Mouse (Mus musculus) neural tube, embryonic 11.5 days (tissue): Measurements from ENCODE around the gene Sphk2. TPM values are rescaled to one million over a fixed set of nuclear protein-coding genes. Genes with fewer than 3 reads are reported as not detected.

Experiments
- ATAC-seq: fragments of 200-750 bp; cut with Nextera tagmentation; 2 replicates; pipeline ENCODE4 v1.8.0; 2017; ENCODE audit warnings: moderate number of reproducible peaks, mild to moderate bottlenecking, moderate TSS enrichment, moderate library complexity; ENCODE audit not compliant: insufficient read depth, low FRiP score, low TSS enrichment
- DNase-seq: peaks from one replicate; pipeline ENCODE4 v3.0.0-alpha.2; 2015; ENCODE audit warnings: low spot score
- H3K27ac ChIP-seq: fragments of 300-500 bp; sonication (generic); 2 replicates; pipeline ENCODE4 v1.5.1; 2014; ENCODE audit warnings: low read depth, mild to moderate bottlenecking, low read length
- H3K27me3 ChIP-seq: fragments of 300-500 bp; sonication (generic); 2 replicates; pipeline ENCODE4 v1.6.1; 2014; ENCODE audit warnings: mild to moderate bottlenecking, low read length, mixed read lengths; ENCODE audit not compliant: control insufficient read depth, insufficient read depth
- H3K36me3 ChIP-seq: fragments of 300-500 bp; sonication (generic); 2 replicates; pipeline ENCODE4 v1.6.1; 2014; ENCODE audit warnings: mild to moderate bottlenecking, low read length, moderate library complexity, mixed read lengths; ENCODE audit not compliant: control insufficient read depth, insufficient read depth
- H3K4me1 ChIP-seq: fragments of 300-500 bp; sonication (generic); 2 replicates; pipeline ENCODE4 v1.6.1; 2014; ENCODE audit warnings: low read length, mixed read lengths; ENCODE audit not compliant: control insufficient read depth, insufficient read depth
- H3K4me2 ChIP-seq: fragments of 300-500 bp; sonication (generic); 2 replicates; pipeline ENCODE4 v1.6.1; 2014; ENCODE audit warnings: low read depth, mild to moderate bottlenecking, moderate library complexity
- H3K4me3 ChIP-seq: fragments of 300-500 bp; sonication (generic); 2 replicates; pipeline ENCODE4 v1.5.1; 2014; ENCODE audit warnings: low read depth, low read length
- H3K9ac ChIP-seq: fragments of 300-500 bp; sonication (generic); 2 replicates; pipeline ENCODE4 v1.6.1; 2014; ENCODE audit warnings: mild to moderate bottlenecking, low read length
- H3K9me3 ChIP-seq: fragments of 300-500 bp; sonication (generic); 2 replicates; pipeline ENCODE4 v1.6.1; 2016; ENCODE audit warnings: low read length; ENCODE audit not compliant: control insufficient read depth
- WGBS: fragments of 180-500 bp; shearing (Covaris S2); extraction: QIAGEN DNeasy Blood & Tissue Kit; methylation state at CpG from one replicate; pipeline ENCODE4 v1.1.7; 2014; 5-methylcytosine and 5-hydroxymethylcytosine counted together
- polyA plus RNA-seq: library from polyadenylated mRNA; unstranded; fragments of >200 nt; fragmentation: Nextera tagmentation; extraction: Ambion mirVana; gene quantifications from 2 replicates; pipeline ENCODE4 v1.2.1, GENCODE M21; 2014

Sphk2 gene
- polyA plus RNA-seq, 1 experiment from 2014 or later: 23.7 TPM

- Histone ChIP-seq H3K9ac (no peak overlapping the region), H3K27me3 (no peaks in the 10 kb centered on the region), H3K36me3 (no peaks in the 10 kb centered on the region), H3K4me3 (no peak overlapping the region), H3K4me2 (no peak overlapping the region), H3K9me3 (no peaks in the 10 kb centered on the region), H3K27ac (no peak overlapping the region), H3K4me1 (no peaks in the 10 kb centered on the region)
- 86% methylated on average over 7 of the region's 7 CpGs for WGBS
- DNase-seq: no peak
- ATAC-seq: no peak
Measured at GRCm38 (mm10) chr7:45748110-45748509, 30.3 kb upstream of the Sphk2 start.

GRCm38 (mm10) chr7:45747450-45747849 lies 29.6 kb upstream of the Sphk2 start:
- 90% methylated on average over 5 of the region's 5 CpGs for whole genome bisulfite sequencing
- no peak overlapping the region for H3K9ac ChIP-seq
- H3K4me1 ChIP-seq: no peaks in the 10 kb centered on the region
- H3K4me3 ChIP-seq: no peak overlapping the region
- ATAC-seq: no peak
- no peak overlapping the region for H3K27ac ChIP-seq
- no peaks in the 10 kb centered on the region for H3K27me3 ChIP-seq
- no peak for DNase-seq
- no peak overlapping the region for H3K4me2 ChIP-seq
- no peaks in the 10 kb centered on the region for H3K36me3 ChIP-seq
- H3K9me3 ChIP-seq: no peaks in the 10 kb centered on the region

GRCm38 (mm10) chr7:45746518-45746917 lies 28.7 kb upstream of the Sphk2 start:
- H3K9me3 ChIP-seq: no peaks in the 10 kb centered on the region
- no peak overlapping the region for H3K9ac ChIP-seq
- WGBS: 64% methylated on average over 6 of the region's 6 CpGs
- ATAC-seq (no peak), DNase-seq (no peak)
- H3K4me1 ChIP-seq: no peaks in the 10 kb centered on the region
- no peak overlapping the region for H3K27ac ChIP-seq
- no peak overlapping the region for H3K4me2 ChIP-seq
- no peaks in the 10 kb centered on the region for H3K36me3 ChIP-seq
- no peaks in the 10 kb centered on the region for H3K27me3 ChIP-seq
- H3K4me3 ChIP-seq: no peak overlapping the region

- Histone ChIP-seq H3K4me1 (no peaks in the 10 kb centered on the region), H3K9ac (no peak overlapping the region)
Measured at GRCm38 (mm10) chr7:45744387-45744786, 26.6 kb upstream of the Sphk2 start.

GRCm38 (mm10) chr7:45742338-45742737 lies 24.5 kb upstream of the Sphk2 start:
- no peak overlapping the region for H3K4me3 ChIP-seq
- WGBS: 46% methylated on average over 19 of the region's 19 CpGs
- H3K9ac ChIP-seq: no peak overlapping the region
- H3K36me3 ChIP-seq: no peaks in the 10 kb centered on the region
- H3K9me3 ChIP-seq: no peaks in the 10 kb centered on the region
- H3K27ac ChIP-seq: no peak overlapping the region
- H3K27me3 ChIP-seq: 0 out of 2 replicates have a peak, but pooled peaks cover 2% of the 10 kb centered on the region
- H3K4me2 ChIP-seq: no peak overlapping the region
- no peak for DNase-seq
- ATAC-seq: no peak
- no peaks in the 10 kb centered on the region for H3K4me1 ChIP-seq

More at GRCm38 (mm10) chr7:45744387-45744786, 26.6 kb upstream of the Sphk2 start:
- H3K9me3 ChIP-seq: no peaks in the 10 kb centered on the region
- no peak overlapping the region for H3K4me2 ChIP-seq
- no peak for ATAC-seq
- no peaks in the 10 kb centered on the region for H3K36me3 ChIP-seq
- no peaks in the 10 kb centered on the region for H3K27me3 ChIP-seq
- no peak overlapping the region for H3K4me3 ChIP-seq
- 45% methylated on average over 2 of the region's 2 CpGs for WGBS
- no peak overlapping the region for H3K27ac ChIP-seq
- DNase-seq: peak; percentile 38

GRCm38 (mm10) chr7:45741777-45742176 lies 24.0 kb upstream of the Sphk2 start:
- no peak overlapping the region for H3K27ac ChIP-seq
- 41% methylated on average over 11 of the region's 11 CpGs for WGBS
- H3K4me1 ChIP-seq: no peaks in the 10 kb centered on the region
- no peak overlapping the region for H3K9ac ChIP-seq
- DNase-seq (no peak), ATAC-seq (no peak)
- no peak overlapping the region for H3K4me3 ChIP-seq
- 0 out of 2 replicates have a peak, but pooled peaks cover 2% of the 10 kb centered on the region for H3K27me3 ChIP-seq
- H3K36me3 ChIP-seq: no peaks in the 10 kb centered on the region
- no peaks in the 10 kb centered on the region for H3K9me3 ChIP-seq
- no peak overlapping the region for H3K4me2 ChIP-seq

- Histone ChIP-seq H3K36me3 (no peaks in the 10 kb centered on the region), H3K27me3 (0 out of 2 replicates have a peak, but pooled peaks cover 2% of the 10 kb centered on the region), H3K4me2 (no peak overlapping the region), H3K27ac (no peak overlapping the region), H3K9ac (no peak overlapping the region), H3K4me3 (no peak overlapping the region), H3K9me3 (no peaks in the 10 kb centered on the region), H3K4me1 (no peaks in the 10 kb centered on the region)
- no peak for ATAC-seq
- 84% methylated on average over 12 of the region's 12 CpGs for WGBS
- DNase-seq: no peak
Measured at GRCm38 (mm10) chr7:45741308-45741707, 23.5 kb upstream of the Sphk2 start.

GRCm38 (mm10) chr7:45739820-45740219 lies 22.0 kb upstream of the Sphk2 start:
- no peaks in the 10 kb centered on the region for H3K4me1 ChIP-seq
- no peak overlapping the region for H3K9ac ChIP-seq
- DNase-seq (no peak), ATAC-seq (no peak)
- H3K4me3 ChIP-seq: no peak overlapping the region
- WGBS: 71% methylated on average over 10 of the region's 10 CpGs
- H3K4me2 ChIP-seq: no peak overlapping the region
- no peaks in the 10 kb centered on the region for H3K36me3 ChIP-seq
- no peaks in the 10 kb centered on the region for H3K9me3 ChIP-seq
- no peak overlapping the region for H3K27ac ChIP-seq
- H3K27me3 ChIP-seq: 0 out of 2 replicates have a peak, but pooled peaks cover 2% of the 10 kb centered on the region

GRCm38 (mm10) chr7:45739162-45739763 lies 21.5 kb upstream of the Sphk2 start:
- H3K27ac ChIP-seq: no peak overlapping the region
- H3K36me3 ChIP-seq: no peaks in the 10 kb centered on the region
- H3K27me3 ChIP-seq: 0 out of 2 replicates have a peak, but pooled peaks cover 2% of the 10 kb centered on the region
- ATAC-seq (0 out of 2 replicates have a peak, but pooled peaks have one; percentile 55), DNase-seq (peak; percentile 83)
- no peaks in the 10 kb centered on the region for H3K9me3 ChIP-seq
- no peak overlapping the region for H3K4me2 ChIP-seq
- H3K4me1 ChIP-seq: no peaks in the 10 kb centered on the region
- H3K4me3 ChIP-seq: no peak overlapping the region
- no peak overlapping the region for H3K9ac ChIP-seq
- WGBS: 9% methylated on average over 9 of the region's 9 CpGs
